Mouse (Mus musculus) E14TG2a.4 (cell line): ENCODE results near the gene Myh3.

Source experiments
- CTCF ChIP-seq: conservative IDR thresholded peaks from 2 replicates; pipeline ENCODE4 v1.5.1; 2014; ENCODE audit warnings: low read length
- POU5F1 ChIP-seq: IDR thresholded peaks from 2 replicates; pipeline ENCODE4 v1.6.1; 2014; ENCODE audit warnings: low read length, borderline replicate concordance

DNA sequence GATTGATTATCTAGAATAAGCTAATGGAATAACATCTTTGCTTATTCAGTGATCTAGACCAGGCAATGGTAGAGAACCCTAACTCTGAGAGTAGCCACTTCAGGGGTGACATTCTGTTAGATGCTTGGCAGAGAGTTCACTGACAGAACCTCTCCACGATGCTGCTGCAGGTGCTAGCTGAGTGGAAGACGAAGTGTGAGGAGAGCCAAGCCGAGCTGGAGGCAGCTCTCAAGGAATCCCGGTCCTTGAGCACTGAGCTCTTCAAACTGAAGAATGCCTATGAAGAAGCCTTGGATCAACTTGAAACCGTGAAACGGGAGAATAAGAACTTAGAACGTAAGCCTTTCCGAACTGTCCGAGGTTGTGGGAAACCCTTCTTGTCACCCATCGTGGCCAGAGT lies 19.6 kb downstream of the Myh3 start:
- TF ChIP-seq CTCF, result no peak
- TF ChIP-seq POU5F1, result no peak
